Mouse (Mus musculus) thymus, adult 2 months (tissue): ENCODE measurements around the gene Rhbdl3. TPM values are rescaled to one million over a fixed set of nuclear protein-coding genes. Genes with fewer than 3 reads are reported as not detected.

ENCODE experiments used
- DNase-seq: peaks from one replicate; pipeline ENCODE4 v3.0.0; 2021
- H3K27ac ChIP-seq: fragments of 200-500 bp; 2 replicates; pipeline ENCODE4 v1.5.1; 2012; ENCODE audit warnings: low read length, control low read depth; ENCODE audit not compliant: control insufficient read depth, insufficient read depth
- H3K27me3 ChIP-seq: fragments of 200-500 bp; 2 replicates; pipeline ENCODE4 v1.6.1; 2012; ENCODE audit warnings: mild to moderate bottlenecking, low read length, moderate library complexity, mixed read lengths; ENCODE audit not compliant: control insufficient read depth, insufficient read depth
- H3K36me3 ChIP-seq: fragments of 200-500 bp; 2 replicates; pipeline ENCODE4 v1.6.1; 2012; ENCODE audit warnings: mild to moderate bottlenecking, low read length, moderate library complexity; ENCODE audit not compliant: control insufficient read depth, insufficient read depth
- H3K4me1 ChIP-seq: fragments of 200-500 bp; replicated peaks from 2 replicates; pipeline ENCODE4 v1.6.1; 2012; ENCODE audit warnings: low read length; ENCODE audit not compliant: control insufficient read depth, insufficient read depth
- H3K4me3 ChIP-seq: fragments of 200-500 bp; 2 replicates; pipeline ENCODE4 v1.5.1; 2012; ENCODE audit warnings: mild to moderate bottlenecking, low read length, control low read depth, moderate library complexity; ENCODE audit not compliant: control insufficient read depth, insufficient read depth
- CTCF ChIP-seq: fragments of 200-500 bp; IDR thresholded peaks from 2 replicates; pipeline ENCODE4 v1.5.1; 2012; ENCODE audit warnings: mild to moderate bottlenecking, control low read depth, low read length, moderate library complexity, borderline replicate concordance; ENCODE audit not compliant: control insufficient read depth, poor library complexity, insufficient read depth; ENCODE audit errors: extremely low read depth
- POLR2A ChIP-seq: fragments of 200-500 bp; IDR thresholded peaks from 2 replicates; pipeline ENCODE4 v1.6.1; 2012; ENCODE audit warnings: mild to moderate bottlenecking, low read length, control low read depth, moderate library complexity; ENCODE audit not compliant: control insufficient read depth, poor library complexity, insufficient read depth; ENCODE audit errors: extremely low read depth
- WGBS: fragments of 180-500 bp; shearing (Covaris S2); methylation state at CpG from one replicate; pipeline ENCODE4 v1.1.7; 2018; 5-methylcytosine and 5-hydroxymethylcytosine counted together
- polyA plus RNA-seq: library from polyadenylated mRNA; depleted of rRNA; stranded (reverse); fragments of >200 nt; gene quantifications from 2 replicates; pipeline ENCODE4 v1.2.3, GENCODE M21; 2012

Rhbdl3 gene
- polyA plus RNA-seq, 1 experiment: 9.6 TPM

DNA sequence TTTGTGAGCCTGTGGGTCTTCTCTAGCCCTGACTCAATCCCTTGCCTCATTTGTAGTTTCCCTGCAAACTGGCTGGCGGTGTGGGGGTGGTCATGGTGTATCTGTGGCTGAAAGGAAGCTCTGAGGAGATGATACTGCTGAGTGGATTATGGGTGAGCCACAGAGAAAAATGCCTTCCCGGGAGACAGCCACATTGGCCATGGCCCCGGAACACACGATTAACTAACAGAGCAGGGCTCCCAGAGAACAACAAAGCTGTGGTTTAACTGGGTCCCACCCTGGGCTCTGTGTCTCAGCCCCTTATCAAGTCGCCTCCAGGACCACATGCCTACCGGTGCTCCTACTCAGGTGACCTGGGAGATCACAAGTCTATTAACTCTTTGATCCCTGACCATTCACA is 7.8 kb downstream of the Rhbdl3 start:
- H3K4me3 ChIP-seq: no peak overlapping the region
- H3K4me1 ChIP-seq: no peaks in the 10 kb centered on the region
- no peak overlapping the region for H3K27ac ChIP-seq
- no peaks in the 10 kb centered on the region; the same call in 1 of the 2 replicates for H3K27me3 ChIP-seq
- 81% methylated on average over 6 of the region's 6 CpGs for WGBS
- H3K36me3 ChIP-seq: no peaks in the 10 kb centered on the region
- TF ChIP-seq POLR2A (no peak), CTCF (no peak)
- DNase-seq: no peak

DNA sequence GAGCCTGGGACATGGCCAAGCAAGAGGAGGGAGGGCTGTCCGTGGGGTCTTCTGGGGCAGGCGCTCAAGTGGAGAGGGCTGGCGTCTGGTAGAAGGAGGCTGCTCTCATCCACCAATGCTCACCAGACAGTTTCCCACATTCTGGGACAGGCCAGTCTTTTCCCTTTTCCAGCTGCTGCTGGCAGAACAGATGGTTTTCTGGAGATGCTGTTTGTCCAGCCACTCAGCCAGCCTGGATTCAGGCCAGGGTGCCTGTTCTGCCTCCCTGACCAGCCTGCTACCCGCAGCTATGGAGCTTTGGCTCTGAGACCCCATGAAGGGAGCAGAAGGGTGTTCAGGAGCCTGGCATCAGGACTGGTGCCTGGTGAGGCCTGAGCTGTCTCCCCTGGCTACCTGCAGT is 10.6 kb downstream of the Rhbdl3 start:
- Histone ChIP-seq H3K36me3 (no peaks in the 10 kb centered on the region), H3K4me3 (no peak overlapping the region), H3K4me1 (no peaks in the 10 kb centered on the region), H3K27me3 (no peaks in the 10 kb centered on the region), H3K27ac (no peak overlapping the region)
- no peak for TF ChIP-seq POLR2A
- no peak for TF ChIP-seq CTCF
- WGBS: 92% methylated on average over 4 of the region's 4 CpGs
- no peak for DNase-seq

DNA sequence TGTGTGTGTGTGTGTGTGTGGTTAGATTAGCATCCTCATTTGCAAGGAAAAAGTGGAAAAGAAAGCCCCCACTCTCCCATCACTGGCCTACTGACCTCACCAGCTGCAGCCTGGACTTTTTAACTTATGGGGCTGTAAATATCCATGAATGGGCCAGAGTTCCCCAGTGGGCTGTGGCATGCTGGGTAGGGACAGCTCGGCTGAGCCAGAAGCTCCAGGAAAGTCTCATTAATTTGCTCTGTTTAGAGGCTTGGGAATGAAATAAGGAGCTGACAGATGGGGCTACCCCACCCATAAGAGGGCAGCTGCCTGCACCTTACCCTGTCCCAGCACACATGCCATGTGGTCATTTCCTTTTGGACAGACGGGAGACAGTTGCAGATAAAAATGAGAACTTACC is 11.3 kb downstream of the Rhbdl3 start:
- H3K4me3 ChIP-seq: no peak overlapping the region
- H3K27me3 ChIP-seq: no peaks in the 10 kb centered on the region
- WGBS: 79% methylated on average over 2 of the region's 2 CpGs
- H3K27ac ChIP-seq: no peak overlapping the region
- no peak for DNase-seq
- H3K4me1 ChIP-seq: no peaks in the 10 kb centered on the region
- no peaks in the 10 kb centered on the region for H3K36me3 ChIP-seq
- TF ChIP-seq CTCF: no peak
- TF ChIP-seq POLR2A: no peak

DNA sequence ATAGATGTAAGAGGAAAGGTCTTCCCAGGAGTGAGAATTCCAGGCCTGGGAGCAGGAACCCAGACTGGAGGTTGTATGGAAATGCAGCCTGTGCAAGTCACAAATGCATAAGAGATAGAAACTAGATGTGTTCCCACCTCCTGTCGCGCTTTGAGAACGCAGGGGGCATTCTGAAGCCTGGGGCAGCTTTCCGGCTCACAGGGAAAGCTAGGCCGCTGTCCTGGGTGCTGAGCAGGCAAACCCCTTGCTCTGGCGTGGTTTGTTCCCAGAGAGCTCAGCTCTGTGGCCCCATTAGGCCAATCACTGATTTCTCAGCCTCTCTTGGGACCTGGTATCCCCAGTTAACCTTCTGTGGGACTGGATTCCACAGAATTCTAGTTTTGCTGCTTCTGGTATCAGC is 11.9 kb downstream of the Rhbdl3 start:
- no peaks in the 10 kb centered on the region for H3K4me1 ChIP-seq
- WGBS: 55% methylated on average over 6 of the region's 6 CpGs
- no peak for TF ChIP-seq POLR2A
- TF ChIP-seq CTCF: no peak
- H3K36me3 ChIP-seq: no peaks in the 10 kb centered on the region
- no peaks in the 10 kb centered on the region for H3K27me3 ChIP-seq
- no peak overlapping the region for H3K27ac ChIP-seq
- no peak overlapping the region for H3K4me3 ChIP-seq
- DNase-seq: no peak

DNA sequence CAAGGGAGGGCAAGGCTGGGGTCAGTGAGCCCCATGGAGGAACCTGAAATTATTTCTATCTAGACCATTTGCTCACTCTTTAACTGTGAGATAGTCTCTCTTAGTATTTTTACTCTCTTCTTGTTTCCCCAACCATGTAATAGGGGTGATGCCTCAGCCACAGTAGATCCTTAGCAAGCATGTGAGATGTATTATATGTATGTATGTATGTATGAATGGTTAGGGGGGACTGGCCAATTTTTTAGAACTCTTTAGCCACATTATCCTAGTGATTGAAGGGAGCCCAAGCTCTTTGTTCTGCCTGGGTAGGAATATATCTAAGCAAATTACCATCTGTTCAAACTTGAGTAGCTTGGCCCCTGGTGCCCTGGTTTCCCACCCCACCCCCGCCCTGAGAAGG is 12.8 kb downstream of the Rhbdl3 start:
- no peak overlapping the region for H3K27ac ChIP-seq
- no peak overlapping the region for H3K4me3 ChIP-seq
- H3K36me3 ChIP-seq: no peaks in the 10 kb centered on the region
- H3K27me3 ChIP-seq: no peaks in the 10 kb centered on the region
- no peak for DNase-seq
- TF ChIP-seq POLR2A (no peak), CTCF (no peak)
- 94% methylated on average over 1 of the region's 1 CpGs for WGBS
- no peaks in the 10 kb centered on the region for H3K4me1 ChIP-seq

DNA sequence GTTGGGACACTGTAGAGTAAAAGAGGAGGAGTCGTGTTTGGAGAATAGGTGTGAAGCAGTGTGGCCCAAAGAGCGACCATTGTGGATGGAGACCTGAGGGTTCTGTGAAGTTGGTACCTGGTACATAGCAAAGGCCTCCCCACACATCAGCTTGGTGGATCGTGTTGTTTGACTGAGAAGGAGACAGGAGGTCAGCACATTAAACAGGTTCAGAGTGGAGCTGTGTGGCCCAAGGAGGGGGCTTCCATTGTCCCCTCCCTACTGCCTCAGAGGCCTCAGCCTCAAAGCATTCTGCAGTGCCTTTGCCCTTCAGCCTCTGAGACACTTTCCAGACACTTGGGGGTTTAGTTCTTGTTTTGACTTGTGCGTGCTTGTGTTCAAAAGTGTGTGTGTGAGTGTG is 13.2 kb downstream of the Rhbdl3 start:
- WGBS: 94% methylated on average over 4 of the region's 4 CpGs
- TF ChIP-seq POLR2A (no peak), CTCF (no peak)
- Histone ChIP-seq H3K4me1 (no peaks in the 10 kb centered on the region), H3K27me3 (no peaks in the 10 kb centered on the region), H3K36me3 (no peaks in the 10 kb centered on the region), H3K27ac (no peak overlapping the region), H3K4me3 (no peak overlapping the region)
- no peak for DNase-seq

DNA sequence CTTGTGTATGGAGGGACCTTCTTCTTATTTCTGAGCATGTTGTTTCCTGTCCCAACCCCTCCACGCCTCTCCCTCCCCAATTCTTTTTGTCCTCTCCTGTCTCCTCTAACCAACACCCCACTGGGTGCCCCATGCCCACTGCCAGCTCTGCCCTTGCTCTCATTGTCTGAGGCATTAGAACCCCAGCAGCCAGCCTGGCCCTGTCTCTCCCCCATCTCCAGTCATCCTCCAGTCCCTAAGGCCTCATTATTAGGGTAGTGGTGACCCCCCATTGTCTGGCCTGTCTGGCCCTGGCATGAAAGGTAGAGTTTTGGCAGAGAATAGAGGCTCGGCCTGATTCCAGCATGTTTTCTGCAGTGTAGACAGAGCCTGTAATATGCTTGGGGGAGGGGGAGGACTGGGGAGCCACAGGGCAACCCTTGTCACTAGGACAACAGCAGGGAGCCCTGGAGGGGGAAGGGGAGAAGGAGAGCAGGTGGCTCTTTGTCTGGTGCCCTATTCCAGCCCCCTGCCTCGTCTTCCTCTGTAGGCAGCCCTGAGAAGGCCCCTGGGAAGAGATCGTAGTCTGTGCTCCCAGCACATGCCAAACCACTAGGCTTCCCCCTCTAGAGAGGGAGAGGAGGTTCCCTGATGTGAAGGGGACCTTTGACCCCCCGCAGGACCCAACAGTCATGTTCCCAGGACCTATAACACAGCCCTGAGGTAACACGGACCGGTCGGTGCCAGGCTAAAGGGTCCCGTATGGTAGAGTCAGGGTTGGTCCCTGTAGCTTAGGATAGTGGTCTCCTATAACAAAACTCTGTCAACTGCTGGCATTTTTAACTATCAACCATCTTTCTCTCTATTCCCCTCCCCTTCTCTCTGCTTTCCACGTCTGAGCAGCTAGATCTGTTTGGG is 15.3 kb downstream of the Rhbdl3 start:
- Histone ChIP-seq H3K4me3 (no peak overlapping the region), H3K27me3 (no peaks in the 10 kb centered on the region), H3K27ac (no peak overlapping the region), H3K36me3 (no peaks in the 10 kb centered on the region), H3K4me1 (peaks cover 6% of the 10 kb centered on the region)
- no peak for DNase-seq
- 78% methylated on average over 10 of the region's 10 CpGs for WGBS
- TF ChIP-seq CTCF (no peak), POLR2A (no peak)
